ENCODE assay signal across 8 mouse cellular contexts in the genomic region with DNA sequence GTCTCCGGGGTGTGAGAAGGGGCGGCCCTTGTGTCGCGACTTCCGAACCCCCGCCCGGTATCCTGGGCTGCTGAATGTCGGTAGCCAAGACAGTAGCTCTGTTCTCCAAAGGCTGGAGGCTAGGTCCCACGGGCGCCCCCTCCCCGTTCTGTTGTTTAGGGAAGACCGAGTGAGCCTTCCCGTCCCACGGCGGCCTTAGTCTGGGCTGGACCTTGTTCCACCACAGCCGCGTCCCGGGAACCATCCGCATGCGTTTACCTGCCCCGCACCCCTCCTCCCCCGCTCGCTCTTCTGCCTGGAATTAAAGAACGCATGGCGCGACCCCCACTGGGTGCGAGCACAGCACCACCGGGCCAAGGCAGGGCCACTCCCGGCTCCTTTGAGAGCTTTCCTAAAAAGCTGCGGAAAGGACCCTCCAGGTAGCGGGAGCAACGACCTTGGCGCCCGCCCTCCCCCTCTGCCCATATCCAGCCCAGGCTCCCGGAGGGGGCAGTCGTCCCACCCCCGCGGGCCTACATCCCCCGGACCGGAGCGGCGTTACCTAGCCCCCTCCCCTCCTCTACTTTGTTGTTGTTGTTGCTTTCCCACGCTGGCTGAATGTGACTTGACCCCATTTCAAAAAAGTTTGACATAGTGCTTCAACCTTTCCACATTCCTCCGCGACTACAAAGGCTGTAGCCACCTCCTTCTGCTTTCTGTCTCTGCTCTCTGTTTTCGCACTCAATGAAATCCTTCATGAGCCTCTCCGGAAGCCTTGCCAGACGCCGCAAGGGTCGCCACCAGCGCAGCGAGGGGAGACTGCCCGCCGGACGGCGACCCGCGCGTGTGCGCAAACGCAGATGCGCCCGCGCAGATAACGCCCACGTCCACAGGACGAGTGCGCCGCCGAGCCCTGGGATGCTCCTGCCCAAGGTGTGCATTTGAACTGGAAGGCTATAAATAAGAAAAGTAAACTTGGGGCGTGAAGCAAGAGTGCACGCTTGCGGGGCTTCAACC.
A peak's percentile ranks its signal among the peaks of the same experiment; 100 is the strongest.
DNase-seq lines count a peak whose midpoint lies in the region; ATAC-seq and TF ChIP-seq lines count a peak whose summit lies in the region.

No protein-coding gene starts in this region.

- WGBS in cerebellum, adult 2 months = under 1% methylated on average over 73 of the region's 73 CpGs
- WGBS in embryonic facial prominence, embryonic 10.5 days = under 1% methylated on average over 73 of the region's 73 CpGs
- under 1% methylated on average over 73 of the region's 73 CpGs for WGBS in hindbrain, embryonic 11.5 days
- WGBS in liver, embryonic 13.5 days (ENCODE audit: insufficient replicate concordance) = under 1% methylated on average over 73 of the region's 73 CpGs
- under 1% methylated on average over 70 of the region's 73 CpGs for WGBS in stomach, embryonic 15.5 days

- H3K9ac ChIP-seq in hindbrain, embryonic 11.5 days (ENCODE audit: low read depth, low read length) = peak overlapping the region; percentile 7; the same call in 1 of the 2 replicates
- H3K9ac ChIP-seq in liver, embryonic 13.5 days = no peak overlapping the region
- no peak overlapping the region for H3K9ac ChIP-seq in stomach, embryonic 15.5 days

- no peaks in the 10 kb centered on the region for H3K79me3 ChIP-seq in C2C12 (ENCODE audit: low read depth)

- TF ChIP-seq POLR2A in cerebellum, adult 2 months (IDR thresholded peaks at IDR 0.05; ENCODE audit: borderline replicate concordance, insufficient read depth, low read length) = no peak

- no peaks in the 10 kb centered on the region for H3K79me2 ChIP-seq in C2C12 (ENCODE audit: control insufficient read depth, insufficient read depth)

- H3K4me3 ChIP-seq in cerebellum, adult 2 months (replicated peaks; ENCODE audit: insufficient read depth, low read depth, low read length) = peak overlapping the region; percentile 48
- H3K4me3 ChIP-seq in C2C12 (ENCODE audit: insufficient read depth, poor library complexity, severe bottlenecking) = peak overlapping the region; percentile 23
- H3K4me3 ChIP-seq in embryonic facial prominence, embryonic 10.5 days = peak overlapping the region; percentile 72
- peak overlapping the region; percentile 54 for H3K4me3 ChIP-seq in hindbrain, embryonic 11.5 days (ENCODE audit: low read depth, low read length)
- peak overlapping the region; percentile 52 for H3K4me3 ChIP-seq in liver, embryonic 13.5 days (replicated peaks)
- peak overlapping the region; percentile 52 for H3K4me3 ChIP-seq in stomach, embryonic 15.5 days (replicated peaks)

- no peak overlapping the region for H3K27ac ChIP-seq in cerebellum, adult 2 months (ENCODE audit: insufficient read depth, low read length)
- no peak overlapping the region; the same call in 1 of the 2 replicates for H3K27ac ChIP-seq in embryonic facial prominence, embryonic 10.5 days (replicated peaks)
- H3K27ac ChIP-seq in hindbrain, embryonic 11.5 days (ENCODE audit: low read depth, low read length) = no peak overlapping the region
- no peak overlapping the region for H3K27ac ChIP-seq in liver, embryonic 13.5 days
- H3K27ac ChIP-seq in stomach, embryonic 15.5 days = no peak overlapping the region

- peaks cover 1% of the 10 kb centered on the region; the same call in 1 of the 2 replicates for H3K27me3 ChIP-seq in cerebellum, adult 2 months (ENCODE audit: control insufficient read depth, insufficient read depth, low read length)
- H3K27me3 ChIP-seq in C2C12 (ENCODE audit: control insufficient read depth, insufficient read depth, insufficient read length) = no peaks in the 10 kb centered on the region
- H3K27me3 ChIP-seq in embryonic facial prominence, embryonic 10.5 days (replicated peaks; ENCODE audit: low read depth, poor library complexity, severe bottlenecking) = peaks cover 52% of the 10 kb centered on the region
- peaks cover 27% of the 10 kb centered on the region for H3K27me3 ChIP-seq in hindbrain, embryonic 11.5 days (ENCODE audit: control insufficient read depth, insufficient read depth, low read length)
- peaks cover 50% of the 10 kb centered on the region for H3K27me3 ChIP-seq in liver, embryonic 13.5 days
- H3K27me3 ChIP-seq in stomach, embryonic 15.5 days (replicated peaks) = peaks cover 22% of the 10 kb centered on the region

- peak overlapping the region; percentile 23 for H3ac ChIP-seq in C2C12 (ENCODE audit: control insufficient read depth, insufficient read length, low read depth)

- H3K4me2 ChIP-seq in hindbrain, embryonic 11.5 days (replicated peaks; ENCODE audit: low read depth, low read length) = peak overlapping the region; percentile 96
- H3K4me2 ChIP-seq in liver, embryonic 13.5 days = peak overlapping the region; percentile 74
- peak overlapping the region; percentile 95 for H3K4me2 ChIP-seq in stomach, embryonic 15.5 days

- DNase-seq in cerebellum, adult 2 months = peak; percentile 6 to 18
- no peak for DNase-seq in cerebellum, adult 11 months
- DNase-seq in embryonic facial prominence, embryonic 10.5 days (ENCODE audit: low spot score) = peak; percentile 59
- peak; percentile 63 for DNase-seq in hindbrain, embryonic 11.5 days (ENCODE audit: low spot score)
- no peak for DNase-seq in liver, embryonic 13.5 days
- DNase-seq in frontal cortex, postnatal 14 days (ENCODE audit: low spot score in 2 of 2) = no peak

- peaks cover 4% of the 10 kb centered on the region; the same call in 1 of the 2 replicates for H3K9me3 ChIP-seq in embryonic facial prominence, embryonic 10.5 days
- H3K9me3 ChIP-seq in hindbrain, embryonic 11.5 days (ENCODE audit: control insufficient read depth, low read length) = no peaks in the 10 kb centered on the region
- H3K9me3 ChIP-seq in liver, embryonic 13.5 days (replicated peaks) = no peaks in the 10 kb centered on the region; the same call in 1 of the 2 replicates
- H3K9me3 ChIP-seq in stomach, embryonic 15.5 days = no peaks in the 10 kb centered on the region

- no peaks in the 10 kb centered on the region for H3K4me1 ChIP-seq in cerebellum, adult 2 months (ENCODE audit: control insufficient read depth, insufficient read depth, low read length)
- peaks cover 26% of the 10 kb centered on the region for H3K4me1 ChIP-seq in embryonic facial prominence, embryonic 10.5 days
- no peaks in the 10 kb centered on the region; the same call in 1 of the 2 replicates for H3K4me1 ChIP-seq in hindbrain, embryonic 11.5 days (replicated peaks; ENCODE audit: control insufficient read depth, insufficient read depth, low read length)
- H3K4me1 ChIP-seq in liver, embryonic 13.5 days (replicated peaks) = 0 out of 2 replicates have a peak, but pooled peaks cover 4% of the 10 kb centered on the region
- H3K4me1 ChIP-seq in stomach, embryonic 15.5 days = peaks cover 16% of the 10 kb centered on the region

- TF ChIP-seq CTCF in cerebellum, adult 2 months (IDR thresholded peaks at IDR 0.05; ENCODE audit: borderline replicate concordance, insufficient read depth, low read depth, low read length) = no peak
- no peak for TF ChIP-seq CTCF in C2C12 (IDR thresholded peaks at IDR 0.05; ENCODE audit: control insufficient read depth, insufficient read depth, insufficient read length)

- no peaks in the 10 kb centered on the region for H3K36me3 ChIP-seq in C2C12 (ENCODE audit: control insufficient read depth, insufficient read depth)
- no peaks in the 10 kb centered on the region for H3K36me3 ChIP-seq in embryonic facial prominence, embryonic 10.5 days (replicated peaks)
- no peaks in the 10 kb centered on the region for H3K36me3 ChIP-seq in hindbrain, embryonic 11.5 days (ENCODE audit: control insufficient read depth, insufficient read depth, low read length)
- no peaks in the 10 kb centered on the region for H3K36me3 ChIP-seq in liver, embryonic 13.5 days
- H3K36me3 ChIP-seq in stomach, embryonic 15.5 days = no peaks in the 10 kb centered on the region

- peak; percentile 52 for ATAC-seq in hindbrain, embryonic 11.5 days (ENCODE audit: low FRiP score)
- ATAC-seq in liver, embryonic 13.5 days (ENCODE audit: low read depth) = no peak
- ATAC-seq in stomach, embryonic 15.5 days (ENCODE audit: insufficient read depth, low FRiP score, low read depth) = peak; percentile 40; the same call in 1 of the 2 replicates

TF ChIP-seq in C2C12, 6 proteins besides CTCF, POLR2A, EP300 and RAD21:
- no peak for TF ChIP-seq FOSL1 (IDR thresholded peaks at IDR 0.05; ENCODE audit: insufficient read depth, low read length, poor library complexity, severe bottlenecking)
- no peak for TF ChIP-seq MAX (IDR thresholded peaks at IDR 0.05)
- no peak for TF ChIP-seq MYOD1 (IDR thresholded peaks at IDR 0.05; ENCODE audit: control insufficient read depth, insufficient read length, low read depth)
- no peak for TF ChIP-seq USF1 (IDR thresholded peaks at IDR 0.05; ENCODE audit: low read depth)
- TF ChIP-seq CEBPB (IDR thresholded peaks at IDR 0.05; ENCODE audit: low read depth) = no peak
- TF ChIP-seq MYOG (IDR thresholded peaks at IDR 0.05; ENCODE audit: control insufficient read depth, extremely low read depth, insufficient read length) = no peak
TF ChIP-seq in C2C12: peak in this region for 0.

Comparison
In these comparisons a context has a peak if more than half of its experiments do, and no peak if none do; other contexts are left out.
1. DNase-seq: peak in cerebellum, adult 2 months (2 of 2), embryonic facial prominence, embryonic 10.5 days (single experiment) and hindbrain, embryonic 11.5 days (single experiment); none in cerebellum, adult 11 months (single experiment), liver, embryonic 13.5 days (single experiment) and frontal cortex, postnatal 14 days (0 of 2).
2. Peak in every context shown above with its lines, with median percentiles within 50 percentile points of each other: H3K4me3 ChIP-seq and H3K4me2 ChIP-seq.